Mouse (Mus musculus) lung, adult 2 months (tissue): ENCODE measurements at regions not wholly inside any gene's neighbourhood (a gene's known extent, or its start where the extent isn't known, plus 50 kb on each side); places are given as distances from the start of the nearest gene placed in this dataset.

ENCODE experiments used
- CTCF ChIP-seq: fragments of 200-500 bp; IDR thresholded peaks from 2 replicates; pipeline ENCODE4 v1.5.1; 2011; ENCODE audit warnings: mild to moderate bottlenecking, low read length, control low read depth; ENCODE audit not compliant: insufficient read depth
- POLR2A ChIP-seq: fragments of 200-500 bp; IDR thresholded peaks from 2 replicates; pipeline ENCODE4 v1.6.1; 2011; ENCODE audit warnings: low read depth, mild to moderate bottlenecking, control low read depth, low read length, borderline replicate concordance; ENCODE audit errors: extremely low read depth

GRCm38 (mm10) chr8:88423264-88423663 is 61.3 kb upstream of the Brd7 start:
- no peak for TF ChIP-seq CTCF
- TF ChIP-seq POLR2A, result no peak
